Mouse (Mus musculus) cerebellum, postnatal 36 days (tissue): ENCODE measurements around the gene Nudcd3.
A peak's percentile ranks its signal among the peaks of the same experiment; 100 is the strongest.
"Not testable (repeated sequence)": the region's sequence is repeated elsewhere in the genome, so short reads cannot be mapped to it uniquely, and the experiment has no call there.

Experiments
- DNase-seq, 2 experiments: peaks; one replicate each; pipeline ENCODE4 v3.0.0; 2021 to 2022; ENCODE audit warnings: mixed read lengths in 2 of 2

Nudcd3 gene

GRCm38 (mm10) chr11:6120596-6120995 lies 79.6 kb downstream of the Nudcd3 start:
- peak; percentile 96 to 98 for DNase-seq

- no peak for DNase-seq
Measured at GRCm38 (mm10) chr11:6120001-6120400, 80.2 kb downstream of the Nudcd3 start.

- DNase-seq, result peak; percentile 30 to 47
Measured at GRCm38 (mm10) chr11:6119312-6119711, 80.9 kb downstream of the Nudcd3 start.

GRCm38 (mm10) chr11:6117956-6118355 lies 82.3 kb downstream of the Nudcd3 start:
- DNase-seq, result no peak

GRCm38 (mm10) chr11:6111734-6112484 lies 88.3 kb downstream of the Nudcd3 start:
- no peak for DNase-seq

GRCm38 (mm10) chr11:6109990-6110389 lies 90.2 kb downstream of the Nudcd3 start:
- peak; percentile 80 to 81 for DNase-seq

GRCm38 (mm10) chr11:6108296-6108695 lies 91.9 kb downstream of the Nudcd3 start:
- DNase-seq, result peak in 1 of 2 experiments; percentile 37

GRCm38 (mm10) chr11:6107722-6108121 lies 92.5 kb downstream of the Nudcd3 start:
- DNase-seq, result no peak

GRCm38 (mm10) chr11:6104734-6105133 lies 95.5 kb downstream of the Nudcd3 start:
- no peak for DNase-seq

GRCm38 (mm10) chr11:6096637-6097036 lies 103.6 kb downstream of the Nudcd3 start:
- DNase-seq, result not testable (repeated sequence)

GRCm38 (mm10) chr11:6086991-6087390 lies 113.2 kb downstream of the Nudcd3 start:
- DNase-seq, result no peak

GRCm38 (mm10) chr11:6078737-6079136 lies 121.5 kb downstream of the Nudcd3 start:
- DNase-seq, result no peak

GRCm38 (mm10) chr11:6075618-6076066 lies 124.6 kb downstream of the Nudcd3 start:
- peak; percentile 84 to 85 for DNase-seq

- no peak for DNase-seq
Measured at GRCm38 (mm10) chr11:6068181-6068957, 131.8 kb downstream of the Nudcd3 start.

- no peak for DNase-seq
Measured at GRCm38 (mm10) chr11:6067160-6067559, 133.1 kb downstream of the Nudcd3 start.

GRCm38 (mm10) chr11:6066176-6066575 lies 134.0 kb downstream of the Nudcd3 start, which contains the start of gene Camk2b:
Gene Camk2b, minus strand, starts transcription at chr11:6066362.
- no peak for DNase-seq

- peak; percentile 72 to 84 for DNase-seq
Measured at GRCm38 (mm10) chr11:6065551-6066121, 134.6 kb downstream of the Nudcd3 start.

- DNase-seq, result peak; percentile 58 to 60
Measured at GRCm38 (mm10) chr11:6065046-6065521, 135.1 kb downstream of the Nudcd3 start.

- DNase-seq, result peak; percentile 39
Measured at GRCm38 (mm10) chr11:6064215-6065045, 135.8 kb downstream of the Nudcd3 start.

- peak in 1 of 2 experiments; percentile 51 for DNase-seq
Measured at GRCm38 (mm10) chr11:6063501-6064214, 136.6 kb downstream of the Nudcd3 start.

- no peak for DNase-seq
Measured at GRCm38 (mm10) chr11:6063065-6063464, 137.2 kb downstream of the Nudcd3 start.

GRCm38 (mm10) chr11:6062329-6062728 lies 137.9 kb downstream of the Nudcd3 start:
- no peak for DNase-seq
